Mouse (Mus musculus) cerebellum, adult (tissue): ENCODE measurements around the gene Gm20388.

Experiments used
- ATAC-seq: cut with Nextera tagmentation; 2 replicates; pipeline ENCODE4 v1.9.2; 2017; ENCODE audit warnings: mild to moderate bottlenecking, moderate library complexity, mixed read lengths; ENCODE audit not compliant: insufficient number of reproducible peaks, low FRiP score, low TSS enrichment

The Gm20388 gene

DNA sequence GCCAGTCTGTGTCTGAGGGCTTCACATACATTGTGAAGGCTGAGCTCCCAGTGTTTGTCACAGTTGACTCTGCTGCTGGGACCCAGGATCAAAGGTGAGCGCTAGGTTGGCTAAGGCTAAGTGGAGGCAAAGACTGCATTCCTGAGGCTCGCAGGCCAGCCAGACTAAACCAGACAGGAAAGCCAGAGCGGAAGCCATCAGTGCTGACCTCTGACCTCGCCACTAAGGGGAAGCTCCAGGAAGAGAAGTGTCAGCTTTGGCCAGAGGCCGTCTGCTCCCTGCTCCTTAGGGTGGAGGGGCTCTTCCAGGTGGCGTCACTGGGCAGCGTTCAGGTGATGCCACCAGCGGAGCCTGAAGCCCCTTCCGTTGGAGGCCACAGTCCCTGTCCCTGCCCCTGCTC lies 665.2 kb downstream of the Gm20388 start:
- ATAC-seq, result no peak

DNA sequence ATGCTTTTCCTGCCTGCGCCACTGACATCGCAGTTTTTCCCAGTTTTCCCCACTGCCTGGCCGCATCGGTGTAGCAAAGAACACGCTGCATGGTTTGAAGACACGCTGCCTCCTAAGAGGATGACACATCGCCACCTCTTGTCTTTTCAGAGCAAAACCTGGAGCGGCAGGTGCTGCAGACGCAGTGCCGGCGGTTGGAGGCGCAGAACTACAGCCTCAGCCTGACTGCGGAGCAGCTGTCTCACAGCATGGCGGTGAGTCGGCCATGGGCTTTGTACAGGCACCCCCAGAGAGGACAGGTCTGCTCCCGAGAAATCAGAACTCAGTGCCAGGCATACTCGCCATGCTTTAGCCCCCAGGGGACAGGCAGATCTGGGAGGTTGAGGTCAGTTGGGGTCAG lies 667.2 kb downstream of the Gm20388 start:
- no peak for ATAC-seq

DNA sequence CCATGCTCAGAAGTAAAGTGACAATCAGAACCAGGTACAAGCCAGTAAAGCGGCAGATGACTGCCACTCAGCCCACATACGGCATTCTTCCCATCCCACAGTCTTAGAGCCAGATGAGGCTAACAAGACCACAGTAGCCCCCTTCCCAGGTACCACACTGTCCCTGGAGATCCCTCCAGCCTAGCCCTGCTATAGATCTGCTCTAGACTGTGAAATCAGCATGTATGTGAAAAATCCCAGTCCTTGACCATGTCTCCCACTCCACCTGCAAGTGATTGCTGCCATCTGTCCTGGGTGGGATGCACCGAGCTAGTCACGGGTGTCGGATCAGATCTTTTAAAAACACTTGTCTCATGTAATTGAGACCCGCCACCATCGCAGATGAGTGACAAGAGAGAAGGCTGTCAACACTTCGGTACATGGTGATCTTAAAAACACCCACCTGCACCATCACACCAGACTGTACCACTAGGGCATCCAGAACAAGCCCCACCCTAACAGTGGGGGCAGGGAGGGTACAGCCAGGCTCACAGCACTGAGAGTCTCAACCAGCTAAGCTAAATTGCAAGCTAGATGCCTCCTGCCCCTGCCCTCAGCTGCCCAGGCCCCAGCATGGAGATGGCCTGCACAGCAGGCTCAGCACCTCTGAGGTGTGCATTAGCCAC lies 669.8 kb downstream of the Gm20388 start:
- ATAC-seq, result no peak

DNA sequence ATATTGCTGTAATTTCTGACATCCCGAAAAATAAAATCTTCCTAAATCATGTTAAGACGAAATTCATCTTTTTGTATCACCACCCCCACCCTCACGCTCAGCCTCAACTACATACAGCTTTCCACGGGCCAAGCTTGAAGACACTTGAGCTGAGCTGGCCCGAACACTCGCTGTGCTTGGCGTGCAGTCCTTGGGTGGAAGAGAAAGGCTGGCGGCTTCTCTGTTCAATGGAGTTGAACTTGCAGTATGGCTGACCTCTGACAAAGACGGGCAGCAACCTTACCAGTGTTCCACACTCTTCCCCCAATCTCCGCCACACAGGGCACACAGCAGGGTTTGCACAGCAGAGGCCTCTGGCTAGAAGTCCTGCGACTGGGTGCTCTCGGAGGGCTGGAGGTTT lies 670.7 kb downstream of the Gm20388 start:
- ATAC-seq, result no peak

DNA sequence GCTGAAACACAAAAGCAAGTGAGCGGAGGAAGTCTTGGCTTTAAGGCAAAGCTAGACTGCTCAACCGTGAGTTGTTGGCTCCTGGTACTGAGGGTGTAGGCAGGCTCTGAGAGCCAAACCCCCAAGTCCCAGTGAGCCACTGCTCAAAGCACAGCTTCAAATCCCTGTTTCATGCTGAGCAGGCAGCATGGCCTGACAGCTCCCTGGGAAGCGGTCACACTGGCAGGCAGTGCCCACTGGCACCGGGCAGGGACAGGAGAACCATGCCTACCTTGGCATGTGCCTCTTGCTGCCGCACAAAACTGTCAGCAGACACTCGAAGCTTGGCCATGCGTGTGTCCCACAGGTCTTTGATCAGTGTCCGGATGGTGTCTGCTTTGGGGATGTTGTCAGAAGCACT lies 671.2 kb downstream of the Gm20388 start:
- ATAC-seq, result no peak

DNA sequence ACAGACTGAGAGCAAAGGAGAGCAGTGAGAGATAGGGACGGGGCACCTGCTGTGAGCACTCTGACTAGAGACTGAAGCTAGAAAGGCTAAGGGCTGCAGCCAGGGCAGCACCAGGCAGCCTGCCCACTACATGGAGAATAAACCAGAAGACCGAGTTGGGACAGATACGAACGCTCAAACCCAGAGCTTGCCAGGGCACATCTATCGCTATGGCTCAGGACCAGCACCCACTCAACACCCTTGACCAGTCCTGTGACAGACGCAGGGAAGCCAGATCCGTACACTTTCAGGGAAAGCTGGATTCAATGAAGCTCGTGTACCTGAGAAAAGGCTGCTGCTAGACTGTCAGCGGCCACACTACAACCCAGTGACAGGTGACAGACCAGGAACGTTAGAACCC lies 674.9 kb downstream of the Gm20388 start:
- no peak for ATAC-seq

DNA sequence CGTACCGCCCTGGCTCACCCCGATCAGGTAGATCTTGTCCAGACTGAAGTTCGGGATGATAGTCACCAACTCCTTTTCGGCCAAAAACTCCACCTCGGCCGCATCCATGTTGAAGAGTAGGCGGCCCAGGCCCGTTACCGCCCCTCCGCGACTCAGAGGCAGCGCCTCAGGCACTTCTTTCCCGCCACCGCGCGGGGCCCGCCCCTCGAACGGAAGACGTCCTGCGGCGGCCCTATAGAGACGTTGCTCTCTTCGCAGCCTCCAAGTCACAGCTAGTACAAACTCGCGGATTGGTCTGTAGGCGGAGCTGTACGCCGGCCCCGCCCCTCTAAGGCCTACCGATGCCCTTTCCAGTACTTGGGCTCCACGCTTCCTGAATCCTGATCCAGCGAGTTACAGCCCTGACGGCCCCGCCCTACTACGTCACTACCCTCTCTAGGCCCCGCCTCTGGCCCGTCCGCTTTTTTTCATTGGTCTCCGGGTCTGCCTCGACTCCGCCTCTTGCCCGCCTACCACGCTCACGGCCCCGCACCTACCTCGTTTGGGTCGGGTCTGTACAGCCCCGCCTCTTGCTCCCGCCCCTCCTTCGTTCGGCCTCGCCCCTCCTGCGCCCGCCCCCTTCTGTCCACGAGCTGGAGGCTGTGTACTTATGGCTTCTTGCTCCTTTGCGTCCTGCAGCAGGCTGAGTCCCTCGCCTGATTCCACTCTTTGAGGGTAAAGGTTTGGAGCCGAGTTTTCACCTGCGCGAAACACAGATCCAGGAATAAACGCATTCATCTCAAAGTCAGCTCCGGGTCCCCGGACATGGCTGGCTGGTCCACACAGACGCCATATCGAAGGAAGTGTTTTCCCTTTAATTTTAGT lies 678.5 kb downstream of the Gm20388 start, which contains the start of gene Gins2:
Gins2 (minus strand) TSS at position 397 of the 864 bp plus-strand sequence.
- peak; percentile 98 for ATAC-seq

DNA sequence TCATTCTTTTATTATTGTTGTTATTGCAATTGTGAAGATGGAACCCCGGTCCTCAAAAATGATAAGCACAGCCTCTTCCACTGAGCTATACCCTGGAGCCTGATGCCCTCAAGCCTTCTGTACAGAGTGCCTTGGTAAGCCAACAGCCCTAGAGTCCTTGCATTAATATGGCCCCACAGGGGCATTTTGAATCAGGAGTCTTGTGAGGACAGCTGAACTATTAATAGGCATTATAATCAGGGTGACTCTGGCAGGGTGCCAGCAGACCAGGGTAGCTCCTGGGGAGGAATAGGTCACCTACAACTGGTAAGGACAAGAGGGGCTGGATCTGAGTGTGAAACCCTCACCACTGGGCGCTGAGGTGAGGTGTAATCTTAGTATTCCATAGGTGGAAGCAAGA lies 679.3 kb downstream of the Gm20388 start:
- no peak for ATAC-seq

DNA sequence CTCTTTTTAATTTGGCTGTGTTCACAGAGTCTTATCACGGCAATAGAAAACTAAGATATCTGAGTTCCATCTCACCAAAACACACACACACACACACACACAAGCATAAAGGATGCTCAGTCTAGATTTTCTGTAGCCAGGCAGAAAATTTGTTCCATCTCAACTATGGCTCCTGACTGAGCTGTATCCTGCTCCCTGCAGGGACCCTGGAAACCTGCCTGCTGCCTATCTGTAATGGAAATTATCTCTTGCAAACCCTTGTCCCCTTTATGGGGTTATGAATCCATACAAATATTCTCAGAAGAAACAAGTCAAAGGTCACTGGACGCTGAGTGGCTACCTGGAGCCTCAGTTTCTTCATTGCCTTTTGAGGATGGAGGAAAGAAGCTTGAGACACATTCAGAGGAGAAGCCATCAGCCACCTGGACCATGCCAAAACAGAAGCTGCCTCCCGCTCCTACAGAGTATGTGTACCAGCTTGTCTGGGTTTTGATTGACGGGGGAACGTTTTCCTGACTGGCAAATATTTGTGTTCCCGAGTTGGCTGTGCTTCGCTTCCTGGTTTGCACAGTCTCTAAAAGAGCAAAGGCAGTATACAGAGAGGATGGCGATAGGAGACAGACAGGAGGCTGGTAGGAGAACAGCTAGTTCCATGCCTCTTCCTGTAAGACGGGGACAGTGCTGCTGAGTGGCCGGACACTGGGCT lies 681.1 kb downstream of the Gm20388 start:
- ATAC-seq, result no peak

DNA sequence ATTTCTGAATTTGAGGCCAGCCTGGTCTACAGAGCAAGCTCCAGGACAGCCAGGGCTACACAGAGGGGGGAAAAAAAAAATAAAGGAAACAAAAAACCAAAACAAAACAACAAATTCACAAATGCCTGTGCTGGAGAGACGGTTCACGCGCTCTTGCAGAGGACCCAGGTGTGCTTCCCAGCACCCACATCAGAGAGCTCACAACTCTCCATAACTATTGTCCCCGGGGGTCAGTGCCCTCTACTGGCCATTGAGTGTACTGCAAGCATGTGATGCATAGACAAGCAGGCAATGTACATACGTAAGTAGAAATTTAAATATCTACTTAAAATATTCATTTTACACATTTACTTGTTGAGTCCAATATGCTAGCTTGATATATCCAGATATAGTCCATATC lies 683.9 kb downstream of the Gm20388 start:
- ATAC-seq, result no peak

DNA sequence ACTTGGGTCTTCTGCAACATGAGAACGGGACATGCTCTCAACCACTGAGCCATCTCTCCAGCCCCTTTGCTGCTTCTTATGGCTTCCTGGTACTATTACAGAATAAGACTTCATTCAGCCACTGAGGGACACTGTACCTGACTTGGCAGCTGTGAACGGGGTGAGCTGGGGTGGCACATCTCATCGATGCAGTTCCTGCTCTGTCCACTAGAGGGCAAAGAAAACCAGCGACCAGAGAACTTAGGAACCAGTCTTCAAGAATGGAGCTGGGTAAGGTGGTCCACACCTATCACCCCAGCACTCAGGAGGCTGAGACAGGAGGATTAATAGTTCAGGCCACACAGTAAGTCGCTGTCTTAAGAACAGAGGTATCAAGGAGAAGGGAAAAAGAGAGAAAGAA lies 685.3 kb downstream of the Gm20388 start:
- ATAC-seq, result no peak

DNA sequence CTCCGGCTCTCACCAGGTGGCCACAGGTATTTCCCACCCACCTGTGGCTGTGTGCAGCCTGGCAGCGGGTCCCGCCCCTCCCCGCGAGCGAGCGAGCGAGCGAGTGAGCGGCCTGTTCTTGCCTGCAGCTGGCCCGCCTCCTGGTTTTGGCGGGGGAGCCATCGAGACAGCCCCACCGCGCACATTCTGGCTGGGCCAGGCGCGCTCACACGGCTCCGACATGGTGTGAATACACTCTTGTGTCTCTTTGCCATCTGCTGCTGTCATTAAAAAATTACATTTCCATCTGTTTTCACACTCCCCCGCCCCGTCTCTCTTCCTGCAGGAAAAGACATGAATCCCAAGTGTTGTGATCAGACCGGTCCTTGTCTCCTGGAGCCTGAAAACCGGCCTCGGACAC lies 687.9 kb downstream of the Gm20388 start:
- peak; percentile 71; the same call in 1 of the 2 replicates for ATAC-seq

DNA sequence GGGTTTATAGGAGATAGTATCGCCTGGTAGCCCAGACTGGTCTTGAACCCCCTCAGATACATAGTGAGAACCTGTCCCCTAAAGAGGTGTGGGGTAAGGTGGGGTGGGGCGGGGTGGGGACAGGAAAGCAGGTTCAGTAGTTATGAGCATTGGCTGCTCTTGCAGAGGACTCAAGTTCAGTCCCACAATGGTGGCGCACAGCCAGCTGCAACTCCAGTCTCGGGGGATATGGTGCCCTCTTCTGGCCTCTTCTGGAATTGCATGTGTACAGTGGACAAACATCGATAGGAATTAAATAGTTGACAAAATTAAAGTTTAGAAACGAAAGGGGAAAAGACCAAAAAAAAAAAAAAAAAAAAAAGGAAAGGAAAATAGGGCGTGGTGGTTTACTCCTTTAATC lies 688.9 kb downstream of the Gm20388 start:
- no peak for ATAC-seq

DNA sequence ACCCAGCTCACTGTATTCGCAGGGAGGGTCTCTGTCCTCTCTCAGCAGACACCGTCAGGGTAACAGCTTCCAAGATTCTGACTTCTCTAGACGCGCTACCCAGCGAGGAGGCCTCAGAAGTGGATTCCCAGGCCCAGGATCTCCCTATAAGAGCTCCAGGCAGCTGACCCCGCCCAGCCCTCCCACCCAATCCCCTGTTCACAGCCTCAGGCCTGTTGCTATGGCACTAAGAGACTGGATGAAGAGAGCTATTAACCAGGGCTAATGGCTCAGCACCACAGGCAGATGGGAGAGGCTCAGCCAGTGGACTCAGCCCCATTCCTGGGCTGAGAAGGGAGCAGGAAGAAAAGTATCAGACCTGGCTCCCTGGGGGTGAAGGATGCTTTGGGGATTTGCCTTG lies 692.0 kb downstream of the Gm20388 start:
- ATAC-seq, result no peak

DNA sequence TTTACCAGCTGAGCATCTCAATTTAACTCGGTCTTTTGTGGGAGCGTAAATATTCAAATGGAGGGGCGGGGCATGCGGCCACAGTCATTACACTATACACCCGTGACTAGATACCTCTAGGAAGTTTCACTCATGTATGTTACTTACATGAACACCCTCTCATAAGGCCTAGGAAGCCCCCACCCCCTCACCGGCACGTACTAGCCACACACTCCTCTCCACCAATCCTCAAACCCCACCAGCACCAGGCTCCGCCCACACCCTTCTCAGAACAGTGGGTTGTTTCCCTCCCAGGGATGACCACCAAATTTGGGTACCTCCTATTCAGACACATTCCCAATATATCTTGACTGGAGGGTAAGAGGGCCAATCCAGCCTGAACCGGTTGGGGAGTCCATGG lies 696.8 kb downstream of the Gm20388 start:
- no peak for ATAC-seq

DNA sequence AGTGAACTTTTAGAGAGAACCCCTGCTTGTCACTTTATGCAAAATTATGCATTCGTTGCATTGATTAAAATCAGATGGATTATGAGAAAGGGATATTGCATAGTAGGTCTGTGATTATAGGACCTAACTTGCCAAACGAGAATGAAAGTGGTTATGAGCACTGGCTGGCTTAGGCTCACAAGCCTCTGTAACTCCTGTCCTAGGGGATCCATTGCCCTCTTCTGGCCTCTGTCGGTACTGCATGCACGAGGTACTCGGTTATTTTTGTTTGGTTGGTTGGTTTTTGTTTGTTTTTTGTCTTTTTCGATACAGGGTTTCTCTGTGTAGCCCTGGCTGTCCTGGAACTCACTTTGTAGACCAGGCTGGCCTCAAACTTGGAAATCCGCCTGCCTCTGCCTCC lies 697.2 kb downstream of the Gm20388 start:
- ATAC-seq, result no peak

DNA sequence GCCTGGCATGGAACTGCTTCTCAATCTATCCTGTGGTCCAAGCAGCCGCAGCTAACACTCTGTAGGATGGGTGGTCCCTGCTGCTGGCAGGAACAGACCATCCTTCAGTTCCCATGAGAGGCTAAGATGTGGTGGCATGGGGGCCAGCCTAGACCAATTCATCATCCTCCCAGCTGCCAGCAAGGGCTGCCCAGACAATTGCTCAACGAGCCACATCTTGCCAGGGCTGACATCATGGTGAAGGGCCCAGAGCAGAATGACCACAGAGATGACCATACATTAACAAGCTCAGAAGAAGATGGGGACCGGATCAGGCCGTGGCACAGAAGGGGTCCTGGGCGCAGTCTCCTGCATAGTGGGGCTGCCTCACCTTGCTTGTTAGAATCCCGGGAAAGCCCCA lies 700.2 kb downstream of the Gm20388 start:
- no peak for ATAC-seq

DNA sequence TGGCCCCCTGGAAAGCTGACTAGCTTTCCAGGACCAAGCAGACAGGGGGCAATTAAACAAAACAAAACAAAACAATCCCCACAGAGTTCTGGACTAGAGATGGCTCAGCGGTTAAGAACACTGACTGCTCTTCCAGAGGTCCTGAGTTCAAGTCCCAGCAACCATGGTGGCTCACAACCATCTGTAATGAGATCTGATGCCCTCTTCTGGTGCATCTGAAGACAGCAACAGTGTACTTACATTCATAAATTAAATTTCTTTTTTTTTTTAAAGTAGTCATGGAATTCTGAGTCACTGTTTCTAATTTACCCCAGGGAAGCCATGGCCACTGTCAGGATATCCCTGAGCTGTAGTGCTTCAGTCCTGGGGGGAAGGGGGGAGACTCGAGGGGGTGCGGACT lies 703.9 kb downstream of the Gm20388 start:
- ATAC-seq, result no peak

DNA sequence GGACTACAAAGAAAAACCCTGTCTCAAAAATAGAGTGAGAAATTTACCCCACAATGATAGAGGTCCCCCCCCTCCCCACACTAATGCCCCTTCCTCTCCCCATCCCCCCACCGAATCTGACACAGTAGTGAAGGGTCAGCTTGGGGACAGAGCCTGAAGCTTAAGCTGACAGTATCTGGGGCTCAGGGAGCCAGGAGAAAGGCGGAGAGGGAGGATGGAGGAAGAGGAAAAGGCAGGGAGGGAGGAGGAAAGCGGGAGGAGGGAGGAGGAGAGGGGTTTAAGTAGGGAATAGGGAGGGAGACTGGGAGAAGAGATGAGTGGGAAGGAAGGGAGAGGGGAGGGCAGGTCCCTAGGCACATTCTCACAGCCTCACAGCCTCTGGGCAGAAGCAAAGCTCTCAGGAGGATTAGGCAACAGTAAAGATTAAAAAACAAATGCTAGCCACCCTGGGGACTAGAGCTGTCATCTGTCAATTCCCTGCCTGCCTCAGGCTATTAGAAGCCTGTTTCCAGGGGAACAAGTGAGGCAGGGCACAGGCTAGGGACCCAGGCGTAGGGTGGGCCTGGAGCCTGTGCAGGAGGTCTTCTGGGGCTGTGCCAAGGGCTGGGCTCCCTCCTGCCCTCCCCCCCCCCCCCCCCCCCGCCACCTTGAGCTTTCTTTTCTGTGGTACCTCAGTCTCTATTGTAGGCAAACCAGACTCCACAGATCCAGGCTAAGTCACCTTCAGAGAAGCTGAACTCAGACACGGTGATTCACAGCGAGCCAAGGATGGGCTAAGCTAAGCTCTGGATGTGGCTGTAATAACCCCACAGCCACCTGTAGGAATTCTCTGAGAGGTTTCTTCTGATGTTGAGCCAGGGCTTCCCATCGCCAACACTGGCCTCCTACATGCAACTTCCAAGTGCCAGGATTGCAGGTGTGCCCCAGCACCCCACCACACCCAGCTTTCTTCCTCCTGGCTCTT lies 706.3 kb downstream of the Gm20388 start:
- ATAC-seq, result no peak

DNA sequence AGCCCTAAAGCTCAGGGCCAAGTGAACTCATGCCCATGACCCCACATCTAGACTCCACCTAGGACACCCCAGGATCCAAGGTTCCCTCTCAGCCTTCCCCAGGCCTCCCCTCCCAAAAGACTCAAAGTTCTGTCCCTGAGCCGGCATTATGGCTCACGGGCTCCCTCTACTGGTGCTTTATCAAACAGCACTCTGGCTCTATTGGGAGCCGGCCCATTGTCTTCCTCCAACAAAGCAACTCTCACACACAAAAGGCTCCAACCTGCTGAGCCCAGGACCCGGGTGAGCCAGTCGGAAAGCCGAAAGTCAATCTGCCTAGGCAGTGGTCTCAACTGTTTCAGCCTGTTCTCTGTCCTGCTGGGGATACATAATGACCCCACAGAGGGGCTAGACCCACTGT lies 707.5 kb downstream of the Gm20388 start:
- peak; percentile 49; the same call in 1 of the 2 replicates for ATAC-seq
